Mouse (Mus musculus): ENCODE data around the gene Rusc2.

- TF ChIP-seq GATA1 (IDR thresholded peaks at IDR 0.05; ENCODE audit: borderline replicate concordance, low read length) (no peak), FLI1 (IDR thresholded peaks at IDR 0.05; ENCODE audit: low read length) (no peak)
These were observed 38.5 kb downstream of the Rusc2 start for GRCm38 (mm10) chr4:43420305-43420704.

Data from megakaryocyte, embryonic 14.5 days (primary cell).